Mouse (Mus musculus): ENCODE results near the gene Tmem150a. TPM values are rescaled to one million over a fixed set of nuclear protein-coding genes. Genes with fewer than 3 reads are reported as not detected.
A peak's percentile ranks its signal among the peaks of the same experiment; 100 is the strongest.

Gene Tmem150a
- 21.2 and 21.5 TPM in 2 replicates for polyA plus RNA-seq (2015; fragmentation: Nextera tagmentation; extraction: Ambion mirVana)

DNA sequence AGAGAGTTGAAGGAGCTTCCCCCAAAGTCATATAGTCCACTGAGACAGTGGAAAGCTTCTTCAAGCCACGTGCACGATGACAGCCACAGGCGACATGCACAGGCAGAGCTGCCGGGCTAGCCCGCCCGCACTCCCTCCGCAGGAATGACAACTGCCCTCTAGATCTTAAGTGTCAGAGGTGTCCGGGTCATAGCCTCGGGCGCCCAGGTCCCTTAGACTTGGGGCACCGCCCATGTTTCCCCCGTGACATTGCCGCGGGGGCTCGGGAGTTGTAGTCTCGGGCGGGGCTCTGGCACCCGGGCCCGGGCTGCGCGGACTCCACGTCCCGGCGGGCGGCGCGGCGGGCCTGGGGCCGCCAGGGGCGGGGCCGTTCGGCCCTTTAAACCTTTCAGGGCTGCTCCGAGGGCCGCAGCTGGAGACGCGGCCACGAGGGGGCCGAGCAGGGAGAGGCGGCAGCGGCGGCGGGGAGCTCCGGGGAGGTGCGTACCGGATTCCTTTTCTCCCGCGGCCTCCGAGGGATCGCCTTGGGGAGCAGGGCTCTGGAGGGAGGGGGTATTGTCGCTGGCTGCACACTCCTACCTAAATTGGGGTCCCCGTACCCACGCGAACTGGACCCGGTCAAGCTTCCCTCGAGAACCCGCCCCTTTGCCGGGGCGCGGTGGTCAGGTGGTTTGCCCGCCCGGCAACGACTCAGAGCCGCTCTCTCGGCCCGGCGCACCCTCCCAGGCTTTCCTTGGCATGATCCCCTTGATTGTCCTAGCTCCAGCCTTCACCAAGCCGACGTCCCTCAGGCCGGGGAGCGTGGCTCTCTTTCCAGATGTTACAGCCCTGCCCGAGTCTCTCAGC is at the start of gene Tmem150a:
TSS of gene Tmem150a (plus strand) at position 382 of the 846 bp plus-strand sequence.
- Histone ChIP-seq H3K27me3 (replicated peaks) (no peaks in the 10 kb centered on the region), H3K4me3 (replicated peaks) (peak within 1 kb of the TSS; percentile 73), H3K27ac (replicated peaks) (peak within 1 kb of the TSS; percentile 72), H3K9ac (replicated peaks) (peak within 1 kb of the TSS; percentile 72), H3K4me2 (peak within 1 kb of the TSS; percentile 95), H3K9me3 (replicated peaks) (no peaks in the 10 kb centered on the region), H3K4me1 (peaks cover 56% of the 10 kb centered on the region), H3K36me3 (peaks cover 32% of the 10 kb centered on the region)
- under 1% methylated on average over 59 of the region's 71 CpGs for WGBS
- ATAC-seq (ENCODE audit: low FRiP score): peak; percentile 89

DNA sequence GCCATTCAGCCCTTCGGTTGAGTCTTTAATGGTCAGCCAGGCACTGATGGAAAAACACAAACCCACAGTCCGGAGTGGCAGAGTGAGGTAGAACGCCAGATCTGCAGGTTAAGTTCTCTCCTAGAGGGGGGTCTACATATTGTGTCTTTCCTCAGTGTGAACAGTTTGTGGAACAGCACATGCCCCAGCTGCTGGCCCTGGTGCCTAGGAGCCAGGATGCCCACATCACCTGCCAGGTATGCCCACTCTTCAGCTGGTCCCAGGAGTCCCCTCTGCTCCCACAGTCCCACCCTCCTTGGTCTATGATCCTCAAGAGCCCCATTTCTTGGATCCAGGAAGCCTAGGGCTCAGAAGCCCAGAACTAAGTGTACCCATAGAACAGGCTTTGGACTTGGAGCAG is 43.0 kb upstream of the Tmem150a start:
- Histone ChIP-seq H3K4me2 (no peak overlapping the region), H3K4me3 (replicated peaks) (no peak overlapping the region), H3K9ac (replicated peaks) (no peak overlapping the region), H3K27me3 (replicated peaks) (no peaks in the 10 kb centered on the region), H3K36me3 (peaks cover 17% of the 10 kb centered on the region), H3K9me3 (replicated peaks) (no peaks in the 10 kb centered on the region), H3K4me1 (no peaks in the 10 kb centered on the region), H3K27ac (replicated peaks) (no peak overlapping the region)
- no peak for ATAC-seq (ENCODE audit: low FRiP score)
- 89% methylated on average over 3 of the region's 3 CpGs for WGBS

DNA sequence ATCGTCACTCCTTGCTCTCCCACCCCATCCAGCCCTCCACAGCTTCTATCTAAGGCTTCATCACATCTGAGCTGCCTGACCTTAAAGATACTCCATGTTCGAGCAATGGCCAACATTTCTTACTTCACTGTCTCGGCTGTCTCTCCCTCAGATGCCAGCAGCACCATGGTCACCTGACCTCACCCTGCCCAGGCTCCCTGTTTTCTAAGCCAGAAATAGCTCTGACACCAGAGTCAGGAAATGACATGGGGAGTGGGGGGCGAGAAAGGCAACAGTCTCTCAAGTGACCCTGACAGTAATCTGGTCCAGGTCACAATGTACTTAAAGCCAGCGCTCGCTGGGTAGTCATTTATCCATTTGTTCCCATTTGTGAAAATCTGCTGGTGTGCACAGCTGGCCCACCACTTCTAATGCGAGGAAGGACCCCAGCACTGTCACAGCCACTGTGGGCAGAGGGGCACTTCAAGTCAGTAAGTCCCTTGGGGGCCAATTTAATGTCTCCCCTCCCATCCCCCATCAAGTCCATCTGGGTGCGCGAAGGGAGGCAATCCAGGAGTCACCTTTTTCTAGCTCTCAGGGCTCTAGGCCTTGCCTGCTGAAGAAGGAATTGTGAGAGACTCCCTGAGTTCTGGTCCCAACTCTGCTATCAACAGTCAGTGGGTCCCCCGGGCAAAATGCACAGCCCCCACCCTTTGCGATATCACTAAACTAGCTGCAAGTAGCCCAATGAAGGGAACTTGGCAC is 42.0 kb upstream of the Tmem150a start:
- WGBS: 89% methylated on average over 11 of the region's 11 CpGs
- ATAC-seq (ENCODE audit: low FRiP score): no peak
- Histone ChIP-seq H3K4me1 (no peaks in the 10 kb centered on the region), H3K9ac (replicated peaks) (no peak overlapping the region), H3K27me3 (replicated peaks) (no peaks in the 10 kb centered on the region), H3K9me3 (replicated peaks) (no peaks in the 10 kb centered on the region), H3K36me3 (peaks cover 25% of the 10 kb centered on the region), H3K27ac (replicated peaks) (no peak overlapping the region), H3K4me2 (no peak overlapping the region), H3K4me3 (replicated peaks) (no peak overlapping the region)

DNA sequence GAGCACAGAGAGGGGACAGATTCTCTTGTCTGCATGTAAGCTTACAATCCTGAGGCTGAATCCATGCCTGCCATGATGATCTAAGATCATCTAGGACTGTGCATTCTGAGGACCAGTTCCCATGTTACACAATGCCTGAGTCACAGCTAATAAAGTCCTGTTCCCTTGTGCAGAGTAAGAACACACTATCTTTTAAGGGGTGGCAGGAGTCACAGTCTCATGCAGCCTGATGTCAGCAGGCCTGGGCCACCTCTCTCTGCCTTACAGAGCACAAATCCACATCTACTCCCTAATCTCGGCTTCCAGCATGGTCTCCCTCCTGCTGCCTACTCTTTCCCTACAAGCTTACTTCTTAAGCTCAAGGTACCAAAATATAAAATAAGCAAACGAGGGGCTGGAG is 39.9 kb upstream of the Tmem150a start:
- WGBS: 88% methylated on average over 2 of the region's 2 CpGs
- H3K4me3 ChIP-seq (replicated peaks): no peak overlapping the region
- no peak overlapping the region for H3K4me2 ChIP-seq
- no peak for ATAC-seq (ENCODE audit: low FRiP score)
- H3K27ac ChIP-seq (replicated peaks): no peak overlapping the region
- H3K9ac ChIP-seq (replicated peaks): no peak overlapping the region
- H3K9me3 ChIP-seq (replicated peaks): no peaks in the 10 kb centered on the region
- H3K4me1 ChIP-seq: no peaks in the 10 kb centered on the region
- H3K27me3 ChIP-seq (replicated peaks): no peaks in the 10 kb centered on the region
- H3K36me3 ChIP-seq: peaks cover 44% of the 10 kb centered on the region

DNA sequence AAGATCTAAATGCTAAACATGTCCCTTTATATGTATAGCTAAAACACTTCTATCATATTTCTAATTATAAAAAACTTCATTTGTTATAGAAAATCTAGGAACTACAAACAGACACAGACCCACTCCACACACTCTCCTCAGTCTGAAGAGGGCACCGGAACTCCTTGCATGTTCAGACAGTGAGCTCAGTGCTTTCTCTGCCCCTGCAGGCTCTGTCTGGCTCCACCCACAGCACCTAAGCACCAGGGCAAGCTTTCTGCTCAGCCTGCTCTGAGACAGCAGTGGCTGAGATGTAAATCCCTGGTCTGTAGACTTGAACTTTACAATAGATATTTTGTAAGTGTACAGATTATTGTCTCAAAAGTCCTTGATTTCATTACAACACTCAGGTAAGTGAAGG is 39.2 kb upstream of the Tmem150a start:
- 81% methylated on average over 1 of the region's 1 CpGs for WGBS
- no peaks in the 10 kb centered on the region for H3K27me3 ChIP-seq (replicated peaks)

DNA sequence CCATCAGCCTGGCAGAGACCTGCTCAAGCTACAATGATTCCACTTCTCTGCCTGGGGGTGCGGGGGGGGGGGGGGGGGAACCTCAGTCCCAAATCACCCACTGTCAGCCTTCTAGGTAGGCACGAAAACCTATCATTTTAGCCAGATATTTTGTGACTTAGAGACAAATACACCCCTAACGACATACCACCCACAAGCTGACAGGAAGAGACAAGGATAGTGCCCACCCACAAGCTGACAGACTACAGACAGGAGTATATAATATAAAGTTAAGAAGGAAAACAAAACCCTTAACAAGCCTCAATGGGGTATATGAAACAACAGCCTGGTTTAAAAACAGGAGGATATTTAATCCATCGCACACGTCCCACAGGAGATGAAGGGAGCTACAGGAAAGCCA is 36.8 kb upstream of the Tmem150a start:
- Histone ChIP-seq H3K4me3 (replicated peaks) (no peak overlapping the region), H3K36me3 (peaks cover 72% of the 10 kb centered on the region), H3K9ac (replicated peaks) (no peak overlapping the region), H3K27ac (replicated peaks) (no peak overlapping the region), H3K4me1 (no peaks in the 10 kb centered on the region), H3K4me2 (no peak overlapping the region), H3K9me3 (replicated peaks) (no peaks in the 10 kb centered on the region), H3K27me3 (replicated peaks) (no peaks in the 10 kb centered on the region)
- no peak for ATAC-seq (ENCODE audit: low FRiP score)
- 82% methylated on average over 5 of the region's 5 CpGs for WGBS

More for the DNA sequence above, 39.2 kb upstream of the Tmem150a start:
- Histone ChIP-seq H3K27ac (replicated peaks) (no peak overlapping the region), H3K36me3 (peaks cover 51% of the 10 kb centered on the region), H3K4me3 (replicated peaks) (no peak overlapping the region), H3K4me2 (no peak overlapping the region), H3K9me3 (replicated peaks) (no peaks in the 10 kb centered on the region), H3K9ac (replicated peaks) (no peak overlapping the region), H3K4me1 (no peaks in the 10 kb centered on the region)
- ATAC-seq (ENCODE audit: low FRiP score): no peak

DNA sequence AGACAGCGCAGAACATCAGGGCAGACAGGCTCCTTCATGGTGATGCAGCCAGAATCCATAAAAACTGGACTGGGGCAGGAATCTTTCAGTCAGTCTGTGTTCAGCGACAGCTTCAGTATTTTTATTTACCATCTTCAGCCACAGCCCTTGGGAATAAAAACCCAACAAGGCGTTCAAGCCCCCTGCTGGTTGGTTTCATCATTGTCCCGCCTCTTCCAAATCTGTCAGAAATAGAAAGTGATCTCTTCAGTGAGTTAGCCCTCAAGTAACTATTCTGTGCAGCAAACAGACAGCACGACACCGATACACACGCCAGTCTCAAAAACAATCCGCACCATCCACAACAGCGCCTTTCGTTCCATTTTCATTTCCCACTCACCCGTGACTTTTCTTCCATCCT is 36.2 kb upstream of the Tmem150a start:
- Histone ChIP-seq H3K4me2 (no peak overlapping the region), H3K27ac (replicated peaks) (no peak overlapping the region), H3K9me3 (replicated peaks) (no peaks in the 10 kb centered on the region), H3K9ac (replicated peaks) (no peak overlapping the region), H3K4me1 (no peaks in the 10 kb centered on the region), H3K27me3 (replicated peaks) (no peaks in the 10 kb centered on the region), H3K36me3 (peaks cover 74% of the 10 kb centered on the region), H3K4me3 (replicated peaks) (no peak overlapping the region)
- no peak for ATAC-seq (ENCODE audit: low FRiP score)
- 81% methylated on average over 11 of the region's 11 CpGs for WGBS

DNA sequence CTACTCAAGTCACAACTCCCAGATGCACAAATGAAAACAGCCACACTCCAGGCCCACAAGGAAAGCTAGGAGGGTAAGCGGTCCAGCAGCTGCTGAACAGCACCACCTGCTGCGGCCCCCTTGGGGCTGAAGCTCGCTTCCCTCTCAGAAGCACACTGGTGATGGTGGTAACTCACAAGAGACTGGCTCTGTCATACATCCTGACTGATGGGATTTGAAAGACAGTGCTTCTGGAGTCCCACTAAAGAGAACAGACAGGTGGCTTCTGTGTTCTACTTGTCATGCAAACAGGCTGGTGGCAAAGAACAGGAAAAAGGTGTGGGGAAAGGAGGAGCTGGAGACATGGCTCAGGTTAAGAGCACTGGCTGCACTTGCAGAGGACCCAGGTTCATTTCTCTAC is 32.3 kb upstream of the Tmem150a start:
- Histone ChIP-seq H3K9me3 (replicated peaks) (no peaks in the 10 kb centered on the region), H3K4me1 (no peaks in the 10 kb centered on the region), H3K4me2 (no peak overlapping the region), H3K36me3 (peaks cover 84% of the 10 kb centered on the region), H3K9ac (replicated peaks) (no peak overlapping the region), H3K27me3 (replicated peaks) (no peaks in the 10 kb centered on the region), H3K27ac (replicated peaks) (no peak overlapping the region), H3K4me3 (replicated peaks) (no peak overlapping the region)
- ATAC-seq (ENCODE audit: low FRiP score): no peak
- 87% methylated on average over 3 of the region's 3 CpGs for WGBS

DNA sequence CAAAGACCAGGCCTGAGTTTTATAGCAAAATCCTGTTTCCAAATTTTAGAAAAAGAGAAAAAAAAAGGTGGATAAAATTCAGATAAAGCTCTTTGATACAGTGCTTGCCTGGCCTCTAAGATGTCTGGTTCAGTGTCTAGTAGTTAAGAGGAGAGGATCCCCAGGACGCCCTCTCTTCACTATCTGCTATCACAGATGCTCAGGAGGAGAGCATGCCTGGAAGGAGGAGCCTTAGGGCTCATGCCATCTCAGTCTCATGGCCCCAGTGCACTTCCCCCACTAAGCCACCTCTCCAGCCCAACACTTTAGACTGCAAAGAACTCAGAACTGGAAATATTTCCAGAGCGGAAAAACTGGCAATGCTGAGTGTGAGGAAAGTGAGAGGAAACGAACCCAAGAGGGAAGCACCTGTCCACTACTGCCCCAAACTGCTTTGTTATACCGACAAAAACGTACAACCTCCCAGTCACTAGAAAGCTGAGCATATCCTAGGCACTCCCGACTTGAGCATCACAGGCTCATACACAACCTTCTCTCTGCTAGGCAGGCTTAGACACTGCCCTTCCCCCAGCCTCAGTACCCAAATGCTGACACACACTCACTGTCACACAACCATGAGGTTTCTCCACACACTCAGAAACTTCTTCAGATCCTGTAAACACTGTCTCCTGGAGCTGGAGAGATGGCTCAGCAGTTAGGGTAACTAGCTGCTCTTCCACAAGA is 31.3 kb upstream of the Tmem150a start:
- ATAC-seq (ENCODE audit: low FRiP score): no peak
- WGBS: 93% methylated on average over 6 of the region's 6 CpGs
- Histone ChIP-seq H3K4me2 (no peak overlapping the region), H3K27ac (replicated peaks) (no peak overlapping the region), H3K27me3 (replicated peaks) (no peaks in the 10 kb centered on the region), H3K9me3 (replicated peaks) (no peaks in the 10 kb centered on the region), H3K36me3 (peaks cover 88% of the 10 kb centered on the region), H3K4me1 (no peaks in the 10 kb centered on the region), H3K9ac (replicated peaks) (no peak overlapping the region), H3K4me3 (replicated peaks) (no peak overlapping the region)

DNA sequence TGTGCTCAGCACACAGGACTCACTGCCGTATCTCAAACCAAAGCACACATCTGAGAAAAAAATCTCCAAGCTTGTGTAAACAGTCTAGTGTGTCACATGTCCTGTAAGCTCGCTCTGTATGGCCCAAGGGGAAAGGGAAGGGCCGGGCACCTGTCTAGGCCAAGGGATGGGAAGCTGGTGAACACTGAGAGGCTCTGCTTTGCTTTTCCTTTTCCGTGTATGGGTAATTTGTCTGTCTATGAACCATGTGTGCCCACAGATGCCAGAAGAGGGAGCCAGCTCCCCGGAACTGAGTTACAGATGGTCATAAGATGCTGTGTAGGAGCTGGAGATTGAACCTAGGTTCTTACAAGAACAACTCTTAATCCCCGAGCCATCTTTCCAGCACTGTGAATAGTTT is 29.0 kb upstream of the Tmem150a start:
- H3K36me3 ChIP-seq: peaks cover 83% of the 10 kb centered on the region
- WGBS: 83% methylated on average over 6 of the region's 6 CpGs

DNA sequence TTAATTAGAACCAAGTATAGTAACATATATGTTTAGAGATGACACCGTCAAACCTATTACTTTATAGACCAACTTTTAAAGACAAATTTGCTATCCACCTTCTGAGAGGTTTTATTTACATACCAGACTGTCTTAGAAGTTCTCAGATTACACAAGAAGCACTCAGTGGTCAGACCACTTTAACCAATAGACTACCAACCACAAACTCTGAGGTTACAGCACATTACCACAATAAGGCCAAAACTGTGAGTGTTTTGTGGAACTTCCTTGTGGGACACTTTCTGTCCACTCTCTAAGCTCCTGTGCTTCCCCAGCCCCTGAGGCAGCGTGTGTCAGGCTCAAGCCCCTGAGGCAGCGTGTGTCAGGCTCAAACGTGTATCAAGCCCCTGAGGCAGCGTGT is 26.2 kb upstream of the Tmem150a start:
- no peak overlapping the region for H3K4me3 ChIP-seq (replicated peaks)
- 95% methylated on average over 5 of the region's 5 CpGs for WGBS
- ATAC-seq (ENCODE audit: low FRiP score): no peak
- H3K36me3 ChIP-seq: peaks cover 83% of the 10 kb centered on the region
- no peaks in the 10 kb centered on the region for H3K4me1 ChIP-seq
- no peaks in the 10 kb centered on the region for H3K27me3 ChIP-seq (replicated peaks)
- H3K9me3 ChIP-seq (replicated peaks): no peaks in the 10 kb centered on the region
- H3K27ac ChIP-seq (replicated peaks): no peak overlapping the region
- no peak overlapping the region for H3K4me2 ChIP-seq
- no peak overlapping the region for H3K9ac ChIP-seq (replicated peaks)

More for the DNA sequence above, 29.0 kb upstream of the Tmem150a start:
- ATAC-seq (ENCODE audit: low FRiP score): no peak
- no peaks in the 10 kb centered on the region for H3K27me3 ChIP-seq (replicated peaks)
- no peaks in the 10 kb centered on the region for H3K9me3 ChIP-seq (replicated peaks)
- H3K27ac ChIP-seq (replicated peaks): no peak overlapping the region
- no peak overlapping the region for H3K9ac ChIP-seq (replicated peaks)
- H3K4me1 ChIP-seq: no peaks in the 10 kb centered on the region
- no peak overlapping the region for H3K4me3 ChIP-seq (replicated peaks)
- H3K4me2 ChIP-seq: no peak overlapping the region

Measured in neural tube, embryonic 15.5 days (tissue).